Mouse (Mus musculus): ENCODE results near the gene Dnajc30.

The Dnajc30 gene

DNA sequence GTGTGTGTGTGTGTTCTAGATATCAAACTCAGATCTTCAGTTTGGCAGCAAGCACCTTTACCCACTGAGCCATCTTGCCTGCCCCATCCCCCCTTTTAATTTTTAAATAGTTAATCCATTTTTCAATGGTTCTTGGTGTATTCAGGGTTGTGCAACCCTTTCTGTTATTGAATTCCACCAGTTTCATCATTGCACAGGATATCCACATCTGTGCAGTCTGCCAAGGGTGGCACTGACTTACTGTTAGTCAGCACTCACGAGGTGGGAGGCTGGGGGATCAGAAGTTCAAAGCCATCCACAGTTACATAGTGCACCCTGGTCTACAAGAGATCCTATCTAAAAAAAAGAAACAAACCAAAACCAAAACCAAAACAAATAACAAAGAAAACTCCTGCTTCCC is 37.0 kb downstream of the Dnajc30 start:
- in situ Hi-C loops (cut with MboI; ENCODE audit: low pct_unique_long_range_greater_than_20kb in 1 of 2, low sequenced_read_pairs in 2 of 2, unreplicated experiment in 1 of 2), result loop anchor here (25.0 kb wide), 1 partner anchor 189 kb away; the partner anchor contains the start of genes Cldn13 (in 2 of the 2) and Tmem270 (in 2 of the 2)

DNA sequence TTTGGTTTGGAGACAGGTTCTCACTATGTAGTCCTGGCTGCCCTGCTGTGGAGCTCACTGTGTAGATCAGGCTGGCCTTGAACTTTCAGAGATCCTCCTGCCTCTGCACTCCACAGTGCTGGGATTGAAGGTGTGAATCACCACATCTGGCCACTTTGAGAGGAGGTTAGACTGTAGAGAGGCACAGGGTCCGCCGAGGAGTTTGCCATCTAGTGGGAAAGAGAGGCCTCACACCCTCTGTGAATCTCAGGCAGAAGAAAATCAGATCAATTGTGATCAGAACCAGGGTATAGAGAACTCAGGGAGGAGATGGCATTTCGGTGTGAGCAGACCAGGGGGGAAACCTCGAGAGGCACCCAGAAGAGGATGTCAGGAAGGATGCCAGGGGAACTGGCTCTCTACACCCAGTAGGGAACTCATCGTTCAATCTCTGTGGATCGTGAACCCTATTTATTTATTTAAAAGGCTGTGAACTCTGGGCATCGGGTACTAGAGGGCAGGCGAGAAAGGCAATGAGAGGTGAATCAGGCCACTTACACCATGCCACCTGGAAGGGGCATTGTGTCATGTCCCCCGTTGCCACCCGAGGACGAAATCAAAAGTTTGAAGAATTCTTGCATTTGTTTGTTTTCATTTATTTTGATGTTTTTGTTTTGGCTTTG is 40.1 kb downstream of the Dnajc30 start:
- in situ Hi-C loops (cut with MboI; ENCODE audit: low pct_unique_long_range_greater_than_20kb in 1 of 2, low sequenced_read_pairs in 2 of 2, unreplicated experiment in 1 of 2), result loop anchor here (25.0 kb wide), 1 partner anchor 192 kb away; the partner anchor contains the start of genes Cldn13 (in 2 of the 2) and Tmem270 (in 2 of the 2)

DNA sequence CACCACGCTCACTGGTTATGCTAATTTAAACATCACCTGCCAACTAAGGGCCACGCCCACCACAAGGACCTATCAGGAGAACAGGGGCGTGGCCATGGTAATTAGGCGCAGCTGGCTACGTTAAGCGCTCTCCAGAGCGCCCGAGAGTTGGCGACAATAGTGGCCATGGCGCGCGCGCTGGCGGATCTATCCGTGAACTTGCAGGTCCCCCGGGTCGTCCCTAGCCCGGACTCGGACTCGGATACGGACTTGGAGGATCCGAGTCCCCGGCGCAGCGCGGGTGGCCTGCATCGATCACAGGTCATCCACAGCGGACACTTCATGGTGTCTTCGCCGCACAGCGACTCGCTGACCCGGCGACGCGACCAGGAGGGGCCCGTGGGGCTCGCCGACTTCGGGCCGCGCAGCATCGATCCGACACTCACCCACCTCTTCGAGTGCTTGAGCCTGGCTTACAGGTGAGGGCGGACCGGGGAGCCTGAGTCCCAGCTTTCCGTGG is 42.8 kb downstream of the Dnajc30 start:
- in situ Hi-C loops (cut with MboI; ENCODE audit: low pct_unique_long_range_greater_than_20kb in 1 of 2, low sequenced_read_pairs in 2 of 2, unreplicated experiment in 1 of 2), result loop anchor here (25.0 kb wide), 1 partner anchor 195 kb away; the partner anchor contains the start of genes Cldn13 (in 2 of the 2) and Tmem270 (in 2 of the 2)

DNA sequence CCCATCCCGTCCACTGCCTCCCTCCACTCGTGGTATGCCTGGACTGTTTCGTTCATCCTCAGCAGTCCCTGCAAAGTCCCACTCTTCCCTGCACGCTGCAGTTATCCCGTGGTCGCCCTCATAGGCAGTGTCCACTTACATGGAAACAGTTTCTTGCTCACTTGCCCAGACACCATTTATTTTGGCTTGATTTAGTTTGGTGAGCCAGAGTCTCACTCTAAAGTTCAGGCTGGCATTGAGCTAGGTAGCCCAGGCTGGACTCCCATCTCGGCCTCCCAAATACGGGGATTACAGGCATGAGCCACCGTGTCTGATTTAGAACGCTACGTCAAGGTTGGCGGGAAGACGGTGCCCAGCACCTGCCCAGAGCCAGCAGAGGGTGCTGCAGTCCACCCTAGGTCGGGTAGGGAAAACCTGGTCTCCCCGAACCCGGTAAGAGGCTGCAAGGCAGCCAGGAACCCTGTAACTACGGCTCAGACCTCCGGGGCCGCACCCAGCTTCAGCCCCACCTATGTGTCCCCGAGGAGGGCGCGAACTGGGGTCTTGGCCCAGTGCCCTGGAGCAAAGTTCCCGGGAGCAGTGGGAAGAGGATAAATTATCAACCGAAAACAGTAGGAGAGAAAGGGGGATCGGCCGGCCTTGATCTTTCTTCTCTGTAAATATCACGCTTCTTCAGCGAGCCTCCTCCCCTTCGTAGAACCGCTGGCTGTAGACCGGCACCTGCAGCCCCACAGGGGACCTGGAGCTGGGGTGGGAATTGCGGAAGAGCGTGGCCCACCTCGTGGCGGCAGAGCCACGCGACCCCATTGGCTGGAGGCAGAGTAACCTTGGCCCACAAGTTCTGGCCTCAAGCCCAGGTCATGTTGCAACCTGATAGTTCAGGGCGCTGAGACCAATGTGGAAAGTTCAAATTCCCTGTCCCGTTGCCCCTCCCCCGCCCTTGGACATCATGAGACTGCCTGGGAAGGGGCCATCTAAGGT is 43.8 kb downstream of the Dnajc30 start:
- in situ Hi-C loops (cut with MboI; ENCODE audit: low pct_unique_long_range_greater_than_20kb in 1 of 2, low sequenced_read_pairs in 2 of 2, unreplicated experiment in 1 of 2), result loop anchor here (25.0 kb wide), 1 partner anchor 196 kb away; the partner anchor contains the start of genes Cldn13 (in 2 of the 2) and Tmem270 (in 2 of the 2)

DNA sequence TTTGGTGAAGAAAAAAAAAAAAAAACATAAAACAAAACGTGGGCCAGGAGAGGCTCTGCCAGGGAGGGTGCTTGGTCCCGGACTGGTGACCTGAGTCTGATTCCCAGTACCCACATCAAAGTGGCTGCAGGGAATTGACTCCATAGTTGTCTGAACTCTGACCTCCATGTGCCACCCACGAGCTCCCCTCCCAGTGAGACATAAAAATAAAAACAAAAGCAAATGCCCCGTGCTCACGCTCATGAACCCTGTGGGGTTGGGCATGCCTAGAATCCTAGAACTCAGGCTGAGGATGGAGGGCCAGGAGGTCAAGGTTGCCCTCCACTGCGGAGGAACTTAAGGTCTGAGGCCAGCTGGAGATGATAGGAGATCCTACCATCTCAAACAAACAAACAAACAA is 45.0 kb downstream of the Dnajc30 start:
- in situ Hi-C loops (cut with MboI; ENCODE audit: low pct_unique_long_range_greater_than_20kb in 1 of 2, low sequenced_read_pairs in 2 of 2, unreplicated experiment in 1 of 2), result loop anchor here (25.0 kb wide), 1 partner anchor 197 kb away; the partner anchor contains the start of genes Cldn13 (in 2 of the 2) and Tmem270 (in 2 of the 2)

DNA sequence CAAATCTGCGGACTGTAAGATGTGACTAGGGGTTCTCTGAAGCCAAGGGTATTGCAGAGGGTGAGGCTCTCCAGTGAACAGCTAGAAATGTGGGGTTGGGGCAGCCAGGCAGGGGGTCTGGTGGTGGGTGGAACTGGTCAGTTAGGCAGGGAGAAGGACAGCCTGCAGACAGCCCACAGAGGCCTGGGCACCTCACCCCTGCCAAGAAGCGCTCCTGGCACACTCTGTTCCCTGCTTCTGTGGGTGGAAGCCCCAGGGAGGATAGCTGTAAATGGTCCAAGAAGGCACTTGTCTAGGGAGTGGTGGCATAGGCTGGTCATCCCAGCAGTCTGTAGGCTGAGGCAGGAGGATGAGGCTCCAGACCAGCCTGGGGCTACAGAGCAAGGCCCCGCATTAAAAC is 45.4 kb downstream of the Dnajc30 start:
- in situ Hi-C loops (cut with MboI; ENCODE audit: low pct_unique_long_range_greater_than_20kb in 1 of 2, low sequenced_read_pairs in 2 of 2, unreplicated experiment in 1 of 2), result loop anchor here (25.0 kb wide), 1 partner anchor 197 kb away; the partner anchor contains the start of genes Cldn13 (in 2 of the 2) and Tmem270 (in 2 of the 2)

DNA sequence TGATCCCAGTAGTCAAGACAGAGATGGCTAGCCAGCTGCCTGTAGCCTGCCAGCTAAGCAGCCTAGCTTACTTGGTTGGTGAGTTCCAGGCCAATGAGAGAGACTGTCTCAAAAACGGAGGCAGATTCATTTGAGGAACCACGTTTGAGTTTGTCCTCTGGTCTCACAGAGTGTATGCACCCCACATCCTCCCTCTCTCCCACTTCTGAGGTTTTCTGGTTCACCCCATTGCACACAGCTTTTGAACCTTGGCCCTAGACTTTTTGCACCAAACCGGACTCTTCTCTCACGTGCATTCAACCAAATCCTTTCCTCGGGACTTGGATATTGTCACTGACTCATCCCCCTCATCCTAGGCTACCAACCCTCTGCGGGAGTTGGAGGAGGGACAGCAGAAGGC is 46.0 kb downstream of the Dnajc30 start:
- in situ Hi-C loops (cut with MboI; ENCODE audit: low pct_unique_long_range_greater_than_20kb in 1 of 2, low sequenced_read_pairs in 2 of 2, unreplicated experiment in 1 of 2), result loop anchor here (25.0 kb wide), 1 partner anchor 198 kb away; the partner anchor contains the start of genes Cldn13 (in 2 of the 2) and Tmem270 (in 2 of the 2)

DNA sequence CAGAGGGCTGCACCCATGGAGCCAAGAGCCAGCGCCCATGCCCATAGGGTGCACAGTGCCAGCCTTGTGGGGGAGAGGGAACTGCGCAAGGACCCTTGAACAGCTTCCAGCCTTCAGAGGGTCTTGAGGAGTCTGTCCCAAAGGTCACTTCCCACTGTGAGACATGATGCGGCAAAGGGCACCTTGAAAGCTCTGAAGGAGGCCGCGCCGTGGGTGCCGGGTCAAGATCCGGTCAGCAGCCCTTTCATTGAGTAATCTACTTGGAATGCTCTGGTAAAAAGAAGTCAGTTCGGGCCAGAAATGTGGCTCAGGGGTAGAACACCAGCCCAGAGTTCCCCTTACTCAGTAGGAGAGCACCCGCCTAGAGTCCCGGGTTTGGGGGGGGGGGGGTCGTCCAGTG is 49.8 kb downstream of the Dnajc30 start:
- in situ Hi-C loops (cut with MboI; ENCODE audit: low pct_unique_long_range_greater_than_20kb in 1 of 2, low sequenced_read_pairs in 2 of 2, unreplicated experiment in 1 of 2), result loop anchor here (25.0 kb wide), 1 partner anchor 201 kb away; the partner anchor contains the start of genes Cldn13 (in 2 of the 2) and Tmem270 (in 2 of the 2)

DNA sequence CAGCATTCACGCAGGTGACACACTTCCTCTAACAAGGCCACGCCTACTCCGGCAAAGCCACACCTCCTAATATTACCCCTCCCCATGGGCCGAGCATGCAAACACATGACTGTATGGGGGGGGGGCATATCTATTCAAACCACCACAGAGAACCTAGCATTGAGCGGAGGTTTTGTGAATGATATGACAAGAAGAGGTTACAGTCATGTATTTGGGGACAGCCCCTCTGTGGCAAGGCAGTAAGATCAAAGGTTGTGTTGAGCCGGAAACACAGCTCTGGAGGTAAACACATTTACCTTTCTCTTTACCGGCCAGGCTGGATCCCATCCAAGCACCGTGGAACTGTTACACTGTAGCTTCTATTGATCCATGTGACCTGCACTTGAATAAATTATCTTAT is 51.2 kb downstream of the Dnajc30 start:
- in situ Hi-C loops (cut with MboI; ENCODE audit: low pct_unique_long_range_greater_than_20kb in 1 of 2, low sequenced_read_pairs in 2 of 2, unreplicated experiment in 1 of 2), result loop anchor here (25.0 kb wide), 1 partner anchor 203 kb away; the partner anchor contains the start of genes Cldn13 (in 2 of the 2) and Tmem270 (in 2 of the 2)

Data from mouse embryonic stem cell (cell line).